Mouse (Mus musculus) testis, adult 2 months (tissue): ENCODE measurements around the gene Pcgf6.
"Not testable (repeated sequence)": the region's sequence is repeated elsewhere in the genome, so short reads cannot be mapped to it uniquely, and the experiment has no call there.

Experiments
- CTCF ChIP-seq: fragments of 200-500 bp; IDR thresholded peaks from 2 replicates; pipeline ENCODE4 v1.5.1; 2012; ENCODE audit warnings: low read depth, mild to moderate bottlenecking, inconsistent platforms, low read length, moderate library complexity; ENCODE audit not compliant: control insufficient read depth, insufficient read depth, insufficient replicate concordance
- POLR2A ChIP-seq: fragments of 200-500 bp; IDR thresholded peaks from 2 replicates; pipeline ENCODE4 v1.6.1; 2012; ENCODE audit warnings: low read depth, mild to moderate bottlenecking, inconsistent platforms, low read length, moderate library complexity; ENCODE audit not compliant: control insufficient read depth

- TF ChIP-seq CTCF, POLR2A: not testable (repeated sequence)
Observed at GRCm38 (mm10) chr19:46990625-46991024, 60.1 kb downstream of the Pcgf6 start.
